Mouse (Mus musculus): ENCODE results near the gene Pdxp.
A peak's percentile ranks its signal among the peaks of the same experiment; 100 is the strongest.

Pdxp gene

GRCm38 (mm10) chr15:78928539-78928938 lies 14.8 kb downstream of the Pdxp start:
- no peak for DNase-seq

GRCm38 (mm10) chr15:78930192-78930706 lies 16.5 kb downstream of the Pdxp start:
- DNase-seq: no peak

DNA sequence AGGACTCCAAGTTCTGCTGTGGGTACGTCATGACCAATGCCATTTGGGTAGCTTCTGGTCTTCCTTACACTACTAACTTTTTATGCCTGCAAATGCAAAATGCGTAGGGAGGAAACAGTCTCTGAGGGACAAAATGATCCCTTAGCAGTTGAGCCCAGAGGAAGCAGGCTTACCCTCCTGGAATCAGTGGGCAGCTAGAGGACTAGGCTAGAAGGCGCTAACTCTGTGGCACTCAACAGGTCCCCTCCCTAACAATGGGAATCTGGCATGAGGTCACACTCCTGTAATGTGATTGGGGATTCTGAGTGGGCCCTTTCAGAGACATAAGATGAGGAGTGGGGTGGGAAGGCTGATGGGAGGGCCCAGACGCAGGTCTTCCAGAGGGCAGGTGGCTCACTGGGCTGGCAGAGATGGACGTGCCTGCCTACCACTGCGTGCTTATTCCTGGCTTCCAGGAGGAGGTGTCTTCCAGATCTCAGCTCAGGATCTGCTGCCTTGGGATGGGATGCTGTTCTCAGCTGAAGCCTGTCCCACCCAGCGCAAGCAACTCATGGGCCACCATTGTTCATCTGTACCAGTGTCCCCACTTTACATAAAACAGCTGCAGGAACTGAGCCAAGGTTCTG lies 17.2 kb downstream of the Pdxp start:
- no peak for DNase-seq

GRCm38 (mm10) chr15:78931577-78931976 lies 17.9 kb downstream of the Pdxp start:
- DNase-seq: no peak

DNA sequence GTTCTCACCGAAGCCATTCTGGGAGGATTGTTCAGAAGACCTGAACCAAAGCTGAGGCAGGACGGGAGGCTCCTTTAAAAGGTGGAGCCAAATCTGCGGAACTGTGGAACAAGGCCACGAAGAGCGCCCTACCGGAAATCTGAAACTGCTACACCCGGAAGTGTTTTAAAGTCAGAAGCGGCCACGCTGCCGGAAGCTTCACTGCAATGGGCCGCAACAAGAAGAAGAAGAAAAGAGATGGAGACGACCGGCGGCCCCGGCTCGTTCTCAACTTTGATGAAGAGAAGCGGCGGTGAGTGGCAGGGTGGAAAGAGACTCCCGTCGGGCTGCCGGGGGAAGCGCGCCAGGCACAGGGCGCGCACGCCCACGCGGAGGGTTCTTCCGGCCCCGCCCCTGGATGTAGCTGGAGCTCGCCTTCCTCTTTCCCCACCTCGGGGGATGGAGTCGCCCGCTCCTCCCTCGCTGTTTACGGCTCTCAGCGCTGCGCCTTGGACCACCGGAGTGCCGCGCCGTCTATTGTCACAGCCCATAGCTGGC lies 21.1 kb downstream of the Pdxp start, which contains the start of gene Nol12:
Gene Nol12, plus strand, starts transcription at position 150 of the 537 bp plus-strand sequence.
- DNase-seq: peak; percentile 79

DNA sequence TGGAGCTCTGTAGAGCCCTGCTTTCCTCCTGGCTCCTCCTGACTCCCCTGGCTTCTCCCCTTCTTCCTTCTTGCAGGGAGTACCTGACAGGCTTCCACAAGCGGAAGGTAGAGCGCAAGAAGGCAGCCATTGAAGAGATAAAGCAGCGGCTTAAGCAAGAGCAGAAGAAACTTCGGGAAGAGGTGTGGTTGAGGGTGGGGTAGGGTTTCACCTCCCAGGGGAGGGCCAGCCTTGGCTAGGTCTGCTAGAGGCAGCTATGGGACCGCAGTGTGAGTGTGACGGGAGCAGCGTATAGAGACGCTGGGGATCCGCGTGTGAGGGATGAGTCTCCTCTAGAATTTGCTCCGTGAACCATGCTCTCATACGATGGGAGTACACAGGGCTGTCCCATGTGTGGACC lies 22.7 kb downstream of the Pdxp start:
- no peak for DNase-seq

DNA sequence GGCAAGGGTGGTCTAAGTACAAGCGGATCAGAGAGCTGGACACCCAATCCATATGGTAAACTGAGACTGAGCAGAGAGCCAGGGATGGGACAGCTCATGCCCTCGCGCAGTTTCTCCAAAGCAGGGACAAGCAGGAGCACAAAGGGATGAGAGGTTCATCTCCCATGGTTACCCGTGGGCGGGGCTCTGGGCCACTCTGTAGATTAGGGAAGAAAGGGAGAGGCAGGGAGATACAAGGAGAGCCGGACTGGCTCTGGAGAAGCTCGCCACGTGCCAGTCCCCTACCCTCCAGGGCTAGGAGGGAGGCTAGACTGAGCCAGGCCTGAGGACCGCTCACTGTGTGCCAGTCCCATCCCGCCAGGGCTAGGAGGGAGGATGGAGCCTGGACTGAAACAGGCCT lies 23.6 kb downstream of the Pdxp start:
- DNase-seq: no peak

GRCm38 (mm10) chr15:78937963-78938362 lies 24.2 kb downstream of the Pdxp start:
- DNase-seq: no peak

- no peak for DNase-seq
These were observed 26.6 kb downstream of the Pdxp start for GRCm38 (mm10) chr15:78940325-78940724.

- peak; percentile 79 for DNase-seq
These were observed 28.9 kb downstream of the Pdxp start for GRCm38 (mm10) chr15:78942663-78943062.

GRCm38 (mm10) chr15:78946232-78946631 lies 32.5 kb downstream of the Pdxp start:
- no peak for DNase-seq

DNA sequence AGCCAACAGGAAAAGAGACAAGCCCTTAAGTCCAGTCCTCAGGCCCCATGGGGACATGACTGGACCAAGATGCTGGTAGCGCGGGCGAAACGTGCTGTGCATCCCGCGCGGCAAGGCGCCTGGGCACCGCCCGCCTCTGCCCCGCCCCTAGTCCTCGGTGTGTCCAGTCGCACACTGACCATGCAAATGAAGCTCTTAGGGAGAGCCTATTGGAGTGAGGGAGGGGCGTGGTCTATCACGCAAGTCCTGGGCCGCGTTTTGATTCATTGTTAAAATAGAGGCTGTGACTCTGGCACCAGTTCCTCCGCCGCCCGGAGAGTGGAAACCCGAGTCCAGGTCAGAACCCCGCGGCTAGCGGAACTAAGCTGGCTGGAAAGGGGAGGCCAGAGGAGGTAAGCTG lies 33.9 kb downstream of the Pdxp start, which contains the start of gene Triobp:
Gene Triobp, plus strand, starts transcription at position 68 of the 400 bp plus-strand sequence.
- peak; percentile 77 for DNase-seq

DNA sequence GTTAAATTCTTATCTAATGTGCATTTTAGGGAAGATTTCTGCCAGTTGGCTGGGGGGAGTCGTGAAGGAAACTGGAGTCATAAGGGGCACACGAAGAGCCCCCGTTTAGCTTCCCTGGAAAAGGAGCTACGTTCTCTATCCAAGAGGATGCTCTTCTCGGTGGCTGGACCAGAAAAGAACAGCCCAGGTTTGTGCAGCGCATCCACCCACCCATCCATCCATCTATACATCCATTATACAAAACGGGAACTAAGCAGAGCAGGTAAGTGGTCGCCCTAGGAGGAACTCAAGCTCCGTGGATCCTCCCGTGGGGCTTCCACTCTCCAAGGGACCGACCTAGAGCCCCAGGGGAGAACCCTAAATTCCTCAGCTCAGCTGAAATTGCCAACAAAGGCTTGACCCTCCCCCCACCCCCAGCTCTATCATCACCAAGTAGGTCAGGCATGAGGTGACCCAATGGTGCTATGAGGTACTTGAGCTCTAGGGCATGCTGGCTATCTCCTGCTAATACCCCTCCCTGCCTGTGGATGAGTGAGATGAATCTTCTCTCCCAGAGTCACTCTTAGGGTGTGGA lies 34.5 kb downstream of the Pdxp start:
- DNase-seq: no peak

GRCm38 (mm10) chr15:78948883-78949282 lies 35.2 kb downstream of the Pdxp start:
- no peak for DNase-seq

DNA sequence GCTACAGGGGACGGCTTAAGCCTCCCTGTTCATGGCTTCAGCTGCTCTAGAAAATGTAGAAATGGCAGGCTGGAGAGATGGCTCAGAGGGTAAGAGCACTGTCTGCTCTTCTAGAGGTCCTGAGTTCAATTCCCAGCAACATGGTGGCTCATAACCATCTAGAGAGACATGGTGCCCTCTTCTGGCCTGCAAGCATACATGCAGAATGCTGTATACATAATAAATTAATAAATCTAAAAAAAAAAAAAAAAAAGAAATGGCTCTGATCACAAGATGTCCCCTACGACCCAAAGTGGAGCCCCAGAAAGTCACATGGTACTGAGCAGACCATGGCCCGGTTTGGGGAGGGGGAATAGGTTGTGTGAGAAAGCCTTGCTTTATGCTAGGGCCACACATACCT lies 41.9 kb downstream of the Pdxp start:
- DNase-seq: no peak

- DNase-seq: no peak
These were observed 42.6 kb downstream of the Pdxp start for GRCm38 (mm10) chr15:78956351-78956750.

DNA sequence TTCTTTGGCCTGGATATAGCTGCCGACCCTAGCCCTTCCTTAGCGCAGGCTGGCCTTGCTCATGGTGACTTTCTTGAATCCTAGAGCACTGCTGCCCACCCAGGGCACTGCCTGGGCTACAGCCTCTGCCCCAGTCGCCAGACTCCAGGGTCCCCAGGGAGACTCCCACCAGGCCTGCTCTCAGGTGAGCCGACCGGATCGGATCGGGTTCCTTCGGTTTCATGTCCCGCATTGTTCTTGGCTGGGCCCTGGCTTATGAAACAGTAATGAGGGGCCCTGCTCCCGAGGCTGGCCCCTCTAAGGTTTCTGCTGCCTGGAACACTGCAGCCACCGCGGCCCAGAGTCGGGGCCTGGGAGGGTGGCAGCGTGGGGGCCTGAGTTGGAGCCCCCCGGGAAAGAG lies 43.3 kb downstream of the Pdxp start:
- no peak for DNase-seq

DNA sequence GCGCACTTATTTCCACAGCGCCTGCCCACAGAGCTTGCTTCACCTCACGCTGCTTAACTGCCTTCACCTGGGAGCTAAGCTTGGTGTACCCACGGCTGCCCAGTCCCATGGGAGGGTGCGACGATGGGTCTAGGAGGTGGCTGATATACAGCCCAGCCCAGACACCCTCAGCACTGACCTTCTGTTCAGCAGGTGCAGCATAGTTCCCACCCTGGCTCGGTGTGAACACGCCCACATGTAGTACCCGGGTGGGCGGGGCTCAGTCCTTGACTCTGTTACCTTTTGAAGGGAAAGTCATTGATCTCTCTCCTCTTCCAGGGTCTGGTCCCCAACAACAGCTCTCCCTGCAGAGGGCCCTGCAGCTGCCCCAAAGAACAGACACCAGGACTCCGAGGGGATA lies 45.8 kb downstream of the Pdxp start:
- no peak for DNase-seq

DNA sequence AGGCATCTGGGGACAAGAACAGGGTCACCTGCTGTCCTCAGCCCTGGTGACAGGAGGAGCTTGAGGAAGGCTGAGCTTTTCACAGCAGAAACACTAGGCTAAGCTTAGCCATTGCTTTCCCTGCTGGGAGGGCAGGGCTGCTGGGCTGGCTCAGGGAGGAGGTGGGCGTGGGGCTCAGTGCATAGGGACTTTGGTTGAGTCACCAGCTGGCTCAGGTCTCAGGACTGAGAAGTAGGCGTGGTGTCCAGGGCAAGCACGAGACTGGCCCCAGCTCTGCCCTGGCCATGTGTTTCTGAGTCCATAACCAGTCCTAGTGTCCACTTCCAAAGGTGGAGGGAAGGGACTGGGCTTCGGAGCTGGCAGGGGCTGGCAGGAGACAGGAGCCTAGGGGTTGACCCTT lies 46.4 kb downstream of the Pdxp start:
- DNase-seq: no peak

DNA sequence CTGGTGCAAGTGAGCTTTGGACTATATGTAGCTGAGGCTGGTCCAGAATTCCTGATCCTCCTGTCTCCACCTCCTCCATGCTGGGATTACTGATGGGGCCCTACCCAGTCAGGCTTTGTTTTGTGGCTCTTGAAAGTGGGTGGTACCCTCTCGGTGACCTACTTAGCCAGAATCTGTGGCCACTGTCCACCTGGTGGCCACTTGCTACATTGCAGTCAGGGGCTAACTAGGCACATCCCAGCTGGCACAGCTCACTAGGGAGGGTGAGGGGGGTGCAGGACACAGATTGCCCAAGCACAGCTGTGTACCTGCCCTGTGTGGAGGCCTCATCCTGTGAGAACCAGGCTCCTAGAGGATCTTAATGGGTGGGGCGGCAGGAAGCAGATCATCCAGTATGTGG lies 49.2 kb downstream of the Pdxp start:
- DNase-seq: peak; percentile 66
